Comparison of ENCODE assay signal across 8 mouse cellular contexts in the genomic region with DNA sequence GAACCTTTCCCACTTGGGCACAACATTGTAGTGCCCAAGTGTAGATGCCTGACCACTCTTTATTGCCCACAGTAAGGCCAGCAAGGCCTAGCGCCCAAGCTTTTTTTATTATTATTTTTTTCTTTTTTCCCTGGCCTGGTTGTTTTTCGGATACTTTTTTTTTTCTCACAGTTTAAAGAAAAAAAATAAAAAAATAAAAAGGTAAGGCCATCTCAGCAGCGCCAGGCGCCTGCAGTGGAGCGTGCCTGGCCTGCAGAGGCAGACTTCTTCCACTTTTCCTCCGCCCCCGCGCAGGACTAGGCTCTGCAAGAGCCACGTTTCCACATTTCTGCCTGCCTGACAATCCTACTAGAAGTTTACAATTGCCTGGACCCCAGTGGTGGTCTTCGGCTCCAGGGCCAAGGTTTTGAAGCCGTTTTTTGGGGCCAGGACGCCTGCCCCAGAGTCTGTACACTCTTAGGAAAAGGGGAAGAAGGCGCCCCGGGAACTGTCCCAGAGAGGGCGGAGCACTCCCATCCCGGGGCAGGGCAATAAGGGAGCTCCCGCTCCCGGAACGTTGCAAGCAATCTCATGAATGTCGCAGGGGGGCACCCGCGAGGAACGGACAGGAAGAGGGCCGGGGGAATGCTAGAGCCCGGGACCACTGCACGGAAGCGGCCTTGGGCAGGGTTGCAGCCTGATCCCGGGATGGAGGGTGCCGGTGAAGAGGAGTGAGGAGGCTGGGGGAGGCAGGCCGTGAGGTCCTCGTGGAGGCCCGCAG. TPM values are rescaled to one million over a fixed set of nuclear protein-coding genes. Genes with fewer than 3 reads are reported as not detected.
DNase-seq lines count a peak whose midpoint lies in the region; ATAC-seq and TF ChIP-seq lines count a peak whose summit lies in the region.

A gene (plus strand): TSS at position 636 of the 760 bp plus-strand sequence.

- peak within 1 kb of the TSS; percentile 93 for H3K4me2 ChIP-seq in heart, embryonic 11.5 days
- peak within 1 kb of the TSS; percentile 89 for H3K4me2 ChIP-seq in kidney, embryonic 16.5 days (replicated peaks; ENCODE audit: low read depth, low read length)
- H3K4me2 ChIP-seq in myocyte (ENCODE audit: low read depth) = peak within 1 kb of the TSS; percentile 81

- peak within 1 kb of the TSS; percentile 41 for H3K27ac ChIP-seq in heart, embryonic 11.5 days (ENCODE audit: low read depth, low read length)
- peak within 1 kb of the TSS; percentile 93 for H3K27ac ChIP-seq in kidney, embryonic 16.5 days (ENCODE audit: low read length)
- peak within 1 kb of the TSS; percentile 95 for H3K27ac ChIP-seq in liver, adult 2 months (replicated peaks; ENCODE audit: insufficient read depth, low read depth, low read length)

- peak within 1 kb of the TSS; percentile 77 for H3ac ChIP-seq in C2C12 (ENCODE audit: control insufficient read depth, insufficient read length, low read depth)
- peak within 1 kb of the TSS; percentile 43 for H3ac ChIP-seq in myocyte (ENCODE audit: control insufficient read depth, insufficient read length)

- no peaks in the 10 kb centered on the region for H3K9me3 ChIP-seq in erythroblast, embryonic 14.5 days (ENCODE audit: control insufficient read depth, low read length)
- H3K9me3 ChIP-seq in heart, embryonic 11.5 days (replicated peaks; ENCODE audit: control insufficient read depth, low read length) = no peaks in the 10 kb centered on the region
- H3K9me3 ChIP-seq in kidney, embryonic 16.5 days (ENCODE audit: low read length) = no peaks in the 10 kb centered on the region

- no peak for TF ChIP-seq CTCF in C2C12 (IDR thresholded peaks at IDR 0.05; ENCODE audit: control insufficient read depth, insufficient read depth, insufficient read length)
- peak; percentile 50 for TF ChIP-seq CTCF in brain, embryonic 14.5 days (IDR thresholded peaks at IDR 0.05; ENCODE audit: borderline replicate concordance, extremely low read depth, insufficient read depth, insufficient read length)
- peak; percentile 62 for TF ChIP-seq CTCF in liver, adult 2 months (IDR thresholded peaks at IDR 0.05; ENCODE audit: low read depth, low read length)

- peak within 1 kb of the TSS; percentile 79 for H3K9ac ChIP-seq in heart, embryonic 11.5 days (ENCODE audit: low read depth, low read length)
- peak within 1 kb of the TSS; percentile 96 for H3K9ac ChIP-seq in kidney, embryonic 16.5 days (replicated peaks; ENCODE audit: low read length)
- H3K9ac ChIP-seq in liver, adult 2 months (ENCODE audit: low read depth, low read length) = peak within 1 kb of the TSS; percentile 91

- TF ChIP-seq POLR2A in brain, embryonic 14.5 days (IDR thresholded peaks at IDR 0.05; ENCODE audit: borderline replicate concordance, extremely low read depth, insufficient read depth, insufficient read length, poor library complexity, severe bottlenecking) = peak; percentile 23; the same call in 1 of the 2 replicates
- TF ChIP-seq POLR2A in liver, adult 2 months (IDR thresholded peaks at IDR 0.05; ENCODE audit: extremely low read depth, insufficient read depth, low read length) = peak; percentile 61
- TF ChIP-seq POLR2A in myocyte (IDR thresholded peaks at IDR 0.05; ENCODE audit: insufficient read length, low read depth) = peak; percentile 78

- peaks cover 36% of the 10 kb centered on the region for H3K4me1 ChIP-seq in erythroblast, embryonic 14.5 days (ENCODE audit: control insufficient read depth)
- H3K4me1 ChIP-seq in heart, embryonic 11.5 days (ENCODE audit: control insufficient read depth, insufficient read depth, low read length) = peaks cover 17% of the 10 kb centered on the region
- peaks cover 35% of the 10 kb centered on the region for H3K4me1 ChIP-seq in kidney, embryonic 16.5 days (ENCODE audit: insufficient read depth, low read length)
- H3K4me1 ChIP-seq in liver, adult 2 months (ENCODE audit: control insufficient read depth, insufficient read depth, low read length) = peaks cover 6% of the 10 kb centered on the region

- no peaks in the 10 kb centered on the region for H3K36me3 ChIP-seq in C2C12 (ENCODE audit: control insufficient read depth, insufficient read depth)
- no peaks in the 10 kb centered on the region; the same call in 1 of the 2 replicates for H3K36me3 ChIP-seq in erythroblast, embryonic 14.5 days (ENCODE audit: control insufficient read depth)
- no peaks in the 10 kb centered on the region for H3K36me3 ChIP-seq in heart, embryonic 11.5 days (ENCODE audit: control insufficient read depth, insufficient read depth, low read length)
- H3K36me3 ChIP-seq in kidney, embryonic 16.5 days (ENCODE audit: insufficient read depth, low read length) = no peaks in the 10 kb centered on the region
- H3K36me3 ChIP-seq in liver, adult 2 months (ENCODE audit: control insufficient read depth, insufficient read depth, low read length) = no peaks in the 10 kb centered on the region
- no peaks in the 10 kb centered on the region for H3K36me3 ChIP-seq in myocyte (ENCODE audit: control insufficient read depth, insufficient read depth)
- no peaks in the 10 kb centered on the region for H3K36me3 ChIP-seq in splenic B cell, adult 2 months (ENCODE audit: control insufficient read depth, insufficient read depth, low read length, poor library complexity, severe bottlenecking)

- 1% methylated on average over 32 of the region's 32 CpGs for WGBS in heart, embryonic 11.5 days (ENCODE audit: insufficient replicate concordance)
- under 1% methylated on average over 32 of the region's 32 CpGs for WGBS in kidney, embryonic 16.5 days
- WGBS in liver, adult 2 months = 1% methylated on average over 32 of the region's 32 CpGs

- H3K4me3 ChIP-seq in C2C12 (ENCODE audit: insufficient read depth, poor library complexity, severe bottlenecking) = peak within 1 kb of the TSS; percentile 98
- H3K4me3 ChIP-seq in erythroblast, embryonic 14.5 days (replicated peaks) = peak within 1 kb of the TSS; percentile 93
- H3K4me3 ChIP-seq in heart, embryonic 11.5 days (ENCODE audit: low read depth, low read length) = peak within 1 kb of the TSS; percentile 73
- peak within 1 kb of the TSS; percentile 80 for H3K4me3 ChIP-seq in kidney, embryonic 16.5 days (ENCODE audit: low read length)
- peak within 1 kb of the TSS; percentile 98 for H3K4me3 ChIP-seq in liver, adult 2 months (ENCODE audit: insufficient read depth, low read depth, low read length)
- peak within 1 kb of the TSS; percentile 98 for H3K4me3 ChIP-seq in myocyte

- H3K79me2 ChIP-seq in C2C12 (ENCODE audit: control insufficient read depth, insufficient read depth) (peaks cover 48% of the 10 kb centered on the region), myocyte (ENCODE audit: control insufficient read depth, insufficient read depth) (peaks cover 45% of the 10 kb centered on the region)
- H3K79me2 ChIP-seq in liver, adult 2 months (ENCODE audit: control insufficient read depth, insufficient read depth, low read length) = peaks cover 13% of the 10 kb centered on the region; the same call in 1 of the 2 replicates

- peak; percentile 96 for DNase-seq in brain, embryonic 14.5 days (ENCODE audit: low read depth)
- DNase-seq in liver, adult 2 months (ENCODE audit: extremely low read depth, low read depth, low spot score) = peak; percentile 79
- DNase-seq in splenic B cell, adult 2 months (ENCODE audit: low read depth, low spot score) = peak; percentile 76

- peak; percentile 93 for ATAC-seq in heart, embryonic 11.5 days (replicated peaks; ENCODE audit: insufficient number of reproducible peaks, low FRiP score, low TSS enrichment)
- peak; percentile 95 for ATAC-seq in kidney, embryonic 16.5 days (ENCODE audit: low FRiP score, low TSS enrichment)

- H3K27me3 ChIP-seq in C2C12 (ENCODE audit: control insufficient read depth, insufficient read depth, insufficient read length) (no peaks in the 10 kb centered on the region), myocyte (ENCODE audit: control insufficient read depth, insufficient read depth, insufficient read length) (no peaks in the 10 kb centered on the region)
- peaks cover 21% of the 10 kb centered on the region for H3K27me3 ChIP-seq in erythroblast, embryonic 14.5 days (ENCODE audit: control insufficient read depth)
- no peaks in the 10 kb centered on the region for H3K27me3 ChIP-seq in heart, embryonic 11.5 days (ENCODE audit: control insufficient read depth, insufficient read depth, low read length)
- no peaks in the 10 kb centered on the region for H3K27me3 ChIP-seq in kidney, embryonic 16.5 days (ENCODE audit: insufficient read depth, low read length)
- H3K27me3 ChIP-seq in liver, adult 2 months (ENCODE audit: control insufficient read depth, insufficient read depth, low read length) = no peaks in the 10 kb centered on the region
- H3K27me3 ChIP-seq in splenic B cell, adult 2 months (ENCODE audit: control insufficient read depth, insufficient read depth, low read length, poor library complexity, severe bottlenecking) = no peaks in the 10 kb centered on the region

- peaks cover 41% of the 10 kb centered on the region for H3K79me3 ChIP-seq in C2C12 (ENCODE audit: low read depth)

TF ChIP-seq in C2C12, 6 proteins besides CTCF, POLR2A, EP300 and RAD21:
- TF ChIP-seq CEBPB (IDR thresholded peaks at IDR 0.05; ENCODE audit: low read depth) (no peak), MAX (IDR thresholded peaks at IDR 0.05) (peak; percentile 82), MYOD1 (IDR thresholded peaks at IDR 0.05; ENCODE audit: control insufficient read depth, insufficient read length, low read depth) (no peak), MYOG (IDR thresholded peaks at IDR 0.05; ENCODE audit: control insufficient read depth, extremely low read depth, insufficient read length) (no peak), FOSL1 (IDR thresholded peaks at IDR 0.05; ENCODE audit: insufficient read depth, low read length, poor library complexity, severe bottlenecking) (no peak), USF1 (IDR thresholded peaks at IDR 0.05; ENCODE audit: low read depth) (no peak)

TF ChIP-seq in myocyte, 11 proteins besides CTCF, POLR2A, EP300 and RAD21 (continues in another document):
- peak in 2 of 3 experiments; percentile 44 to 78 for TF ChIP-seq MYOG (IDR thresholded peaks at IDR 0.05; ENCODE audit: control insufficient read depth in 1 of 3, insufficient read depth in 1 of 3, insufficient read length in 2 of 3, low read depth in 2 of 3)
- no peak for TF ChIP-seq REST (IDR thresholded peaks at IDR 0.05; ENCODE audit: insufficient read depth, insufficient read length)
- TF ChIP-seq TCF12 (IDR thresholded peaks at IDR 0.05; ENCODE audit: insufficient read depth, poor library complexity, severe bottlenecking) = no peak
- TF ChIP-seq E2F4 (IDR thresholded peaks at IDR 0.05; ENCODE audit: insufficient read depth) = peak; percentile 35
- TF ChIP-seq MYOD1 (IDR thresholded peaks at IDR 0.05; ENCODE audit: control insufficient read depth in 1 of 3, insufficient read length in 2 of 3, low read depth in 2 of 3) = peak in 1 of 3 experiments; percentile 14

RNA-seq across cellular contexts. Expression of the gene that starts here (rescaled TPM):
- polyA plus RNA-seq in C2C12 (2012; fragmentation: generic; extraction: Trizol) (9.8 TPM), myocyte (2012; fragmentation: generic; extraction: Trizol) (21.9 TPM)
- polyA plus RNA-seq in brain, embryonic 14.5 days (2012; rRNA removed) = 49.6 and 55.6 TPM in 2 replicates
- 0.88 and 1.2 TPM in 2 replicates for polyA plus RNA-seq in erythroblast, embryonic 14.5 days (2012)
- 8.4 and 10.3 TPM in 2 replicates for polyA plus RNA-seq in heart, embryonic 11.5 days (2014; fragmentation: Nextera tagmentation; extraction: Ambion mirVana)
- polyA plus RNA-seq in kidney, embryonic 16.5 days (2015; fragmentation: Nextera tagmentation; extraction: Ambion mirVana) = 11.8 TPM in 2 replicates
- 9.8 and 10.5 TPM in 2 replicates for total RNA-seq in liver, adult 2 months (2014; rRNA removed)
- polyA plus RNA-seq in liver, adult 2 months (2012; rRNA removed) = 12.1 and 14.6 TPM in 2 replicates

Comparison
In these comparisons a context has a peak if more than half of its experiments do, and no peak if none do; other contexts are left out.
1. Peak in every context shown above with its lines: DNase-seq, ATAC-seq, H3K4me3 ChIP-seq and H3K27ac ChIP-seq.
2. POLR2A ChIP-seq: peak in every context shown above with its lines; median percentile 78 in myocyte; 61 in liver, adult 2 months; 23 in brain, embryonic 14.5 days.
3. H3K27ac ChIP-seq: peak in every context shown above with its lines; median percentile 95 in liver, adult 2 months; 93 in kidney, embryonic 16.5 days; 41 in heart, embryonic 11.5 days.